Mouse (Mus musculus): ENCODE data around the gene Lypd5. TPM values are rescaled to one million over a fixed set of nuclear protein-coding genes. Genes with fewer than 3 reads are reported as not detected.

The Lypd5 gene
- polyA plus RNA-seq, 1 experiment from 2014 or later, result not detected

DNA sequence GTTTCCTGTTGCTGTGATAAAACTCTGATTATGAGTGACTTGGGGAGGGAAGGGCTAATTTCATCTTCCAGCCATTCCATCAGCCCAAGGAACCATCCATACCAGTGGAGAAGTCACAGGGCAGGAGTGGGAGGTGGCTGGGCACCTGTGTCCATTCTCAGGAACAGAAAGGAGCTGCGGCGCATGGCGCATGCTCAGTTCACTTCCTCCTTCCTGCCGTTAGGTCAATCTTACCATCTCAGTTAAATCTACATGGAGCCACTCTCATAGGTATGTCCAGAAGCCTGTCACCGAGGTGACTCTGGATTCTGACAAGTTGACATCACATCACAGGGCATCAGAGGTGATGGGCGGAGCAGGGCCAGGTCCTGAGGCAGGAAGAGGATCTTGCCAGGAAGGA is 6.7 kb downstream of the Lypd5 start:
- Histone ChIP-seq H3K9me3 (replicated peaks; ENCODE audit: control insufficient read depth, low read length) (no peaks in the 10 kb centered on the region), H3K9ac (ENCODE audit: low read depth, low read length) (no peak overlapping the region), H3K27me3 (ENCODE audit: control insufficient read depth, insufficient read depth, low read depth, low read length) (no peaks in the 10 kb centered on the region), H3K27ac (ENCODE audit: low read length) (no peak overlapping the region), H3K4me3 (ENCODE audit: low read depth, low read length) (no peak overlapping the region), H3K4me2 (ENCODE audit: low read depth, low read length) (no peak overlapping the region), H3K36me3 (ENCODE audit: control insufficient read depth, insufficient read depth) (no peaks in the 10 kb centered on the region), H3K4me1 (ENCODE audit: control insufficient read depth, low read depth, low read length) (no peaks in the 10 kb centered on the region)
- ATAC-seq (ENCODE audit: low read depth), result no peak
- 65% methylated on average over 6 of the region's 6 CpGs for WGBS (ENCODE audit: insufficient replicate concordance)

DNA sequence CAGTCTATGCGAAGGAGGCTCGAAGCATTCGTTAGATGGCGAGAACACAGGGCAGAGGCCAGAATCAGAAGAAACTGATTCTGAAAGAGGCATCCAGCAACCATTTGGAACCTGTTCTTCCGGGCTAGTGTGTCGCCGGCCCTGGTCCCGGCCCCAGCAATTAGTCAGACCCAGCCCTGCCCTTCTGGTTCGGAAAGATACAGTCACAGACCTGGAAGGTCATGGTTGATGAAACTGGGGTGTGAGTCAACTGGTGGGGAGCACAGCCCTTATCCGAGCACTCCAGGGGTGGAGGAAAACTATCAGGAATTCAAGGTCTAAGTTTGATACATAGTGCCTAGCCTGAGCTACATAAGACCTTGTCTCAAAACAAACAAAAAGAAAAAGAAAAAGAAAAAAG is 7.1 kb downstream of the Lypd5 start:
- WGBS (ENCODE audit: insufficient replicate concordance), result 66% methylated on average over 10 of the region's 10 CpGs
- Histone ChIP-seq H3K4me3 (ENCODE audit: low read depth, low read length) (no peak overlapping the region), H3K27me3 (ENCODE audit: control insufficient read depth, insufficient read depth, low read depth, low read length) (no peaks in the 10 kb centered on the region), H3K4me2 (ENCODE audit: low read depth, low read length) (no peak overlapping the region), H3K36me3 (ENCODE audit: control insufficient read depth, insufficient read depth) (no peaks in the 10 kb centered on the region), H3K4me1 (ENCODE audit: control insufficient read depth, low read depth, low read length) (no peaks in the 10 kb centered on the region), H3K9ac (ENCODE audit: low read depth, low read length) (no peak overlapping the region), H3K9me3 (replicated peaks; ENCODE audit: control insufficient read depth, low read length) (no peaks in the 10 kb centered on the region), H3K27ac (ENCODE audit: low read length) (no peak overlapping the region)
- no peak for ATAC-seq (ENCODE audit: low read depth)

DNA sequence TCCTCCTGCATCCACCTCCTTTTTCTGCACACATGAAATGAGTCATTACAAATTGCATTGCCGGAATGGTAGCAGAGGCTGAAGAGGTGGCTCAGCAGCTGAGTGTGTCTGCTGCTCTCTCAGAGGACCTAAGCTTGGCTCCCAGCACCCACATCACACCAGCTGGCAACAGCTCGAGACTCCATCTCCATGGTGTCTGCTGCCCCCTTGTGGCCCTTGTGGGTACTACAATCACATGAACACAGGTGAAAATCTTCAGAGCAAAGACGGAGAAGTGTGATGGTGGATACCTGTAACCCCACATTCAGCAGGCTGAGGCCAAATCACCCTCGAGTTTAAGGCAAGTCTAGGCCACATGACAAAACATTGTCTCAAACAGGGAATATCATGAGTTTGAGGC is 8.9 kb downstream of the Lypd5 start:
- H3K27ac ChIP-seq (ENCODE audit: low read length), result no peak overlapping the region
- no peaks in the 10 kb centered on the region for H3K36me3 ChIP-seq (ENCODE audit: control insufficient read depth, insufficient read depth)
- no peak overlapping the region for H3K9ac ChIP-seq (ENCODE audit: low read depth, low read length)
- peaks cover 2% of the 10 kb centered on the region; the same call in 1 of the 2 replicates for H3K27me3 ChIP-seq (ENCODE audit: control insufficient read depth, insufficient read depth, low read depth, low read length)
- H3K4me2 ChIP-seq (ENCODE audit: low read depth, low read length), result no peak overlapping the region
- no peaks in the 10 kb centered on the region for H3K9me3 ChIP-seq (replicated peaks; ENCODE audit: control insufficient read depth, low read length)
- no peak for ATAC-seq (ENCODE audit: low read depth)
- H3K4me1 ChIP-seq (ENCODE audit: control insufficient read depth, low read depth, low read length), result no peaks in the 10 kb centered on the region
- H3K4me3 ChIP-seq (ENCODE audit: low read depth, low read length), result no peak overlapping the region
- WGBS (ENCODE audit: insufficient replicate concordance), result 43% methylated on average over 4 of the region's 4 CpGs

DNA sequence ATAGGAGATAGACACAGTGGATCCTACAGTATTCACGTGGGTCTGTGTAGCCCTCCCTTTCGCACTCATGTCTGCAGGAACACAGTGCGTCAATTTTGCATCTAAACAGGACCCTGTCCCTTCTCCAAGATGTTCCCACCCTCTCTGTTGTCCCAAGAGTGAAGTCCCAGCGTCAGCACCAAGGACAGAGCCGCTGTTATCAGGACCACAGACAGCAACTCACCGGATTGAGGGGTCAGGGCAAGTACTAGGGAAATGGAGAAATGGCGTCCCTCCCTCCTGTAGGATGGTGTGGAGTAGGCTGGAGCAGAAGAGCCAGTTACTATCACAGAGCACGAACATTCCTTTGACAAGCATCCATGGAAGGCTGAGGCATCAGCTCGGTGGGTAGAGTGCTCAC is 10.3 kb downstream of the Lypd5 start:
- Histone ChIP-seq H3K27ac (ENCODE audit: low read length) (no peak overlapping the region), H3K4me1 (ENCODE audit: control insufficient read depth, low read depth, low read length) (no peaks in the 10 kb centered on the region), H3K9me3 (replicated peaks; ENCODE audit: control insufficient read depth, low read length) (no peaks in the 10 kb centered on the region), H3K27me3 (ENCODE audit: control insufficient read depth, insufficient read depth, low read depth, low read length) (peaks cover 3% of the 10 kb centered on the region; the same call in 1 of the 2 replicates), H3K36me3 (ENCODE audit: control insufficient read depth, insufficient read depth) (no peaks in the 10 kb centered on the region), H3K4me3 (ENCODE audit: low read depth, low read length) (no peak overlapping the region), H3K4me2 (ENCODE audit: low read depth, low read length) (no peak overlapping the region), H3K9ac (ENCODE audit: low read depth, low read length) (no peak overlapping the region)
- no peak for ATAC-seq (ENCODE audit: low read depth)
- 19% methylated on average over 9 of the region's 9 CpGs for whole genome bisulfite sequencing (ENCODE audit: insufficient replicate concordance)

DNA sequence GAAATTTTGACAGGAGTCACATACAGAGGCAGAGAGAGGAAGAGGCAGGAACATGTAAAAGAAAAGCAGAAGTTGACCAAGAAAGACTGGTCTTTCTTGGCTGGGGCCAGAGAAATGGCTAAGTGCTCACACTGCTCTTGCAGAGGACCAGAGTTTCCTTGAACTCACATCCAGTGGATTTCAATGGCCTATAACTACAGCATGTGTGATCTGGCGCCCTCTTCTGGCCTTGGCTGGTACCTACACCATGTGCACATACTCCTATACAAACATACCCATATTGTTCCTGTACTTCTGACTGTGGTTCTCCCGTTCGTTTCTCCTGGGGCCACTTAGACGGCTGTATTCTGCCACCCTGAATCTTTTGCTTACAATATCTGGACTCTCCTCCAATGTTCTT is 12.0 kb downstream of the Lypd5 start:
- no peaks in the 10 kb centered on the region for H3K36me3 ChIP-seq (ENCODE audit: control insufficient read depth, insufficient read depth)
- no peak overlapping the region for H3K4me2 ChIP-seq (ENCODE audit: low read depth, low read length)
- no peaks in the 10 kb centered on the region for H3K9me3 ChIP-seq (replicated peaks; ENCODE audit: control insufficient read depth, low read length)
- WGBS (ENCODE audit: insufficient replicate concordance), result 41% methylated on average over 4 of the region's 4 CpGs
- H3K27me3 ChIP-seq (ENCODE audit: control insufficient read depth, insufficient read depth, low read depth, low read length), result peaks cover 3% of the 10 kb centered on the region; the same call in 1 of the 2 replicates
- peaks cover 12% of the 10 kb centered on the region for H3K4me1 ChIP-seq (ENCODE audit: control insufficient read depth, low read depth, low read length)
- no peak overlapping the region for H3K27ac ChIP-seq (ENCODE audit: low read length)
- no peak for ATAC-seq (ENCODE audit: low read depth)
- H3K9ac ChIP-seq (ENCODE audit: low read depth, low read length), result no peak overlapping the region
- no peak overlapping the region for H3K4me3 ChIP-seq (ENCODE audit: low read depth, low read length)

DNA sequence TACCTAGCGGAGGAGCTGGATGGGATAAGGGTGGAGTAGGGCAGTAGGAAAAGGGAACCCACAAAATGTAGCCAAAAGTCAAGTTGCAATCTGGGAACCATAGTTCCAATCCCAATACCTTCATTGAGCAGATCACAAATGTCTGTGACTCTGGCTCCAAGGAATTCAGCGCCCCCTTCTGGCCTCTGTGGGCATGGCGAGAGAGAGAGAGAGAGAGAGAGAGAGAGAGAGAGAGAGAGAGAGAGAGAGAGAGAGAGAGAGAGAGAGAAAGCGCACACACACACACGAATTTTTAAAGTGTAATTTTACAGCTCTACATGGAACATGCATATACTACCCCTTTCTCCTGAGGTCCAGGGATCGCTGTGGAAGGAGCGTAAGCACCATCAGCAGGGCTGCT is 14.2 kb downstream of the Lypd5 start:
- WGBS (ENCODE audit: insufficient replicate concordance), result 23% methylated on average over 7 of the region's 7 CpGs
- no peaks in the 10 kb centered on the region for H3K9me3 ChIP-seq (replicated peaks; ENCODE audit: control insufficient read depth, low read length)
- no peak for ATAC-seq (ENCODE audit: low read depth)

DNA sequence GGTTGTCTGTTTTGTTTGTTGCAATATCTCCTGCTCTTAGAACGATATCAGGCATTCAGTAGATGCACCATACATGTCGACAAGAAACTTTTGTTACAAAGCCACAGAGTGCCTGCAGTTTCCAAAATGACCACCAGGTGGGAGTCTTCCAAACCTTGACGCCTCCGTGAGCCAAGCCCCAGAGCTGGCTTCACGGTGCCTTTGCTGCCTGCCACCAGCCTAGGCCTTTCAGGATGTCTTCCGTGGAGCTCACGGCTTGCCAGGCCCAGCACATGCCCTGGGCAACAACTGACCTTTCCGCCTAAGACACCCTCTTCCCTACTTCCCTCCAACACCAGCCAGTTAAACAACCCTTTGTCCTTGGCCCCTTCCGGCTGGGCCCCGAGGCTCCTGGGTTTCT is 15.8 kb downstream of the Lypd5 start:
- Histone ChIP-seq H3K4me3 (ENCODE audit: low read depth, low read length) (no peak overlapping the region), H3K9ac (ENCODE audit: low read depth, low read length) (peak overlapping the region; percentile 64), H3K9me3 (replicated peaks; ENCODE audit: control insufficient read depth, low read length) (no peaks in the 10 kb centered on the region), H3K27me3 (ENCODE audit: control insufficient read depth, insufficient read depth, low read depth, low read length) (peaks cover 3% of the 10 kb centered on the region; the same call in 1 of the 2 replicates), H3K4me2 (ENCODE audit: low read depth, low read length) (no peak overlapping the region), H3K4me1 (ENCODE audit: control insufficient read depth, low read depth, low read length) (peaks cover 50% of the 10 kb centered on the region), H3K27ac (ENCODE audit: low read length) (peak overlapping the region; percentile 82), H3K36me3 (ENCODE audit: control insufficient read depth, insufficient read depth) (no peaks in the 10 kb centered on the region)
- peak; percentile 58 for ATAC-seq (ENCODE audit: low read depth)
- WGBS (ENCODE audit: insufficient replicate concordance), result 18% methylated on average over 10 of the region's 10 CpGs

More for the DNA sequence above, 14.2 kb downstream of the Lypd5 start:
- no peak overlapping the region for H3K27ac ChIP-seq (ENCODE audit: low read length)
- peaks cover 3% of the 10 kb centered on the region; the same call in 1 of the 2 replicates for H3K27me3 ChIP-seq (ENCODE audit: control insufficient read depth, insufficient read depth, low read depth, low read length)
- peaks cover 34% of the 10 kb centered on the region for H3K4me1 ChIP-seq (ENCODE audit: control insufficient read depth, low read depth, low read length)
- no peaks in the 10 kb centered on the region for H3K36me3 ChIP-seq (ENCODE audit: control insufficient read depth, insufficient read depth)
- H3K4me3 ChIP-seq (ENCODE audit: low read depth, low read length), result no peak overlapping the region
- no peak overlapping the region for H3K4me2 ChIP-seq (ENCODE audit: low read depth, low read length)
- H3K9ac ChIP-seq (ENCODE audit: low read depth, low read length), result no peak overlapping the region

DNA sequence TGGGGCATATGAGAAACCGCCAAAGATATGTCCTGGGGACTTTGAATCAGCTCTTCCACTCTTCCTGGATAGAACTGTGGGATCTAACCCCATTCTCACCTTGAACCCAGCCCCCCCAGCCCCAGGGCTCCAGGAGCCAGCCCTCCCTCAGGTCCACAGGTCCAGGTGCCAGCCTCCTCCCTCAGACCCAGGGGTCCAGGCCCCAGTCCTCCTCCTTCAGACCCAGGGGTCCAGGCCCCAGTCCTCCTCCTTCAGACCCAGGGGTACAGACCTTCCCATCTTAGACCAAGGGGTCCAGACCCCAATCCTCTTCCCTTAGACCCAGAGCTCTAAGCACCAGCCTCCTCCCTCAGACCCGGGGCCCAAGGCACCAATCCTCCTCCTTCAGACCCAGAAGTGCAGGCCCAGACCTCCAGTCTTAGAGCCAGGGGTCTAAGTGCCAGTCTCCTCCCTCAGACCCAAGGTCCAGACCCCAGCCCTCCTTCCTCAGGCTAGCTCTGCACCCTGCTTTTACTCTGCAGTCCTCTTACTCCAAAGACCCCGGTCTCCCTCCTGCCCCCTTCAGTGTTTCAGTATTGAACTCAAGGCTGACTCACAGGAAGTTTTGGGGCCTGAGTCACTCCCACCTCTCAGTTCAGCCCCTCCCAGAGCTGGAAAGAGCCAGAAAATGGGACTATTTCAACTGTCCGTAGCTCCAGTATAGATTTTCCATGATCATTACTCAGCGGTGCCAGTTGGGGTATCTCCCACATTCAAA is 16.4 kb downstream of the Lypd5 start:
- Histone ChIP-seq H3K4me2 (ENCODE audit: low read depth, low read length) (no peak overlapping the region), H3K9me3 (replicated peaks; ENCODE audit: control insufficient read depth, low read length) (no peaks in the 10 kb centered on the region), H3K4me1 (ENCODE audit: control insufficient read depth, low read depth, low read length) (peaks cover 50% of the 10 kb centered on the region), H3K4me3 (ENCODE audit: low read depth, low read length) (no peak overlapping the region), H3K36me3 (ENCODE audit: control insufficient read depth, insufficient read depth) (no peaks in the 10 kb centered on the region), H3K27me3 (ENCODE audit: control insufficient read depth, insufficient read depth, low read depth, low read length) (peaks cover 3% of the 10 kb centered on the region; the same call in 1 of the 2 replicates), H3K9ac (ENCODE audit: low read depth, low read length) (peak overlapping the region; percentile 64), H3K27ac (ENCODE audit: low read length) (peak overlapping the region; percentile 82)
- ATAC-seq (ENCODE audit: low read depth), result no peak
- WGBS (ENCODE audit: insufficient replicate concordance), result 65% methylated on average over 5 of the region's 5 CpGs
